Mouse (Mus musculus) ZHBTc4 (cell line): ENCODE measurements at regions not wholly inside any gene's neighbourhood (a gene's known extent, or its start where the extent isn't known, plus 50 kb on each side); places are given as distances from the start of the nearest gene placed in this dataset.

Experiments used
- DNase-seq: peaks from one replicate; pipeline ENCODE4 v3.0.0-alpha.2; 2011; ENCODE audit warnings: low read depth, low spot score

DNA sequence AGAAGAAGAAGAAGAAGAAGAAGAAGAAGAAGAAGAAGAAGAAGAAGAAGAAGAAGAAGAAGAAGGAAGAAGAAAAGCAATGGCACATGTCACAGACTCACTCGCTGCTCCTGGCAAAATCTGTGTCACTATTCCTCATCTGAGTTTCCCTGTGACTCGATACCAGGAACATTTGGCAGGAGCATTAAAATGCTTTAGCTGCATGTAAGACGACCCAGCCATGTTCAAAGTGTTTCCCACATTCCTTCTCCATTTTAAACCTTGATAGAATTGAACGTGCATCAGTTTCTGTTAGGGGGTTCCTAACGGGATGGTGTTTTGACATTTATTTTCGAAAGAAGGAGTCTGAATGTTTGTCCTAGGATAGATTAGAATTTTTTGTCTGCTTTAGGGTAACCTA lies 51.2 kb upstream of the Pja2 start:
- no peak for DNase-seq

GRCm38 (mm10) chr17:64383600-64383999 lies 51.9 kb upstream of the Pja2 start:
- peak; percentile 23 for DNase-seq

DNA sequence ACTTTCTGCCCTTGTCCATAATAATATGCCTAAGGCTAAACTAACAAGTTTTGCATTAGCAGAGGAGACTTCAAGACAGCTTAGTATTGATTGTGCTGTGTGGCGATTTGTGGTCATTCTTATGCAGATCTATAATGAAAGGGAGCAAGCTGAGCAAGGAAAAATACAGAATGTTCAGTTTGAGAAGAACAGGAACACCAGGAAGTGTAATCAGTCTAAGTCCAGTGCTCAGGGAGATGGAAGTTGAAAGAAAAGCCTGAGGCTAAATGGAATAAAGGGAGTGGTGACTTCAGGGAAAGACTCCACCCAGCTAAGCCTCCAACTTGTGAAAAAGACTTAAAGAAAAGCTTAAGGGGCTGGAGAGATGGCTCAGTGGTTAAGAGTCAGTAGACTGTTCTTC lies 58.6 kb upstream of the Pja2 start:
- DNase-seq: peak; percentile 79

- no peak for DNase-seq
These were observed 65.7 kb upstream of the Pja2 start for GRCm38 (mm10) chr17:64397254-64397897.

GRCm38 (mm10) chr17:64398114-64398692 lies 66.5 kb upstream of the Pja2 start:
- no peak for DNase-seq

GRCm38 (mm10) chr17:64398708-64399107 lies 67.0 kb upstream of the Pja2 start:
- no peak for DNase-seq

DNA sequence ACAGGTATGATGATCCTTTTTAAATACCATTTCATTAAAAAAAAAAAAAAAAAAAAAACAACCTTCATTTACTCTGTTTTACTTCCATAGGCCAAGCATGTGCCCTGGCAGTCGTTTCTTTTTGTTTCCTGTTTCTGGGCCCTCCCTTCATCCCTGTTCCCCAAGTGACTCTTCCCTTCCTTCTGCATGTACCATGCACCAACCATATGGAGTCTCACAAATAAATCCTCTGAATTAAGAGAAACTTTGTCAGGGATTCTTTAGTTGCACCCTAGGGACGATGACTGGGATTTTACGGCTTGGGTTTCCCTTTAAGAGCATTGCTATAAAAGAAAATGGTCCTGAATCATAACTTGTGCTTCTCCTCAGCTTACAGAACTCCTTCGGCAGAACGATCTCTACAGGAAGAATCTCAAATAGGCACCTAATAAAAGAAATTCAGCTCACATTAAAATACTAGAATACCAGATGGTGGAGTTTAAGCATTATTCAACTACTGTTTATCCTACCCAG lies 75.1 kb upstream of the Pja2 start:
- DNase-seq: no peak

GRCm38 (mm10) chr17:64407255-64408011 lies 75.7 kb upstream of the Pja2 start:
- DNase-seq: no peak

DNA sequence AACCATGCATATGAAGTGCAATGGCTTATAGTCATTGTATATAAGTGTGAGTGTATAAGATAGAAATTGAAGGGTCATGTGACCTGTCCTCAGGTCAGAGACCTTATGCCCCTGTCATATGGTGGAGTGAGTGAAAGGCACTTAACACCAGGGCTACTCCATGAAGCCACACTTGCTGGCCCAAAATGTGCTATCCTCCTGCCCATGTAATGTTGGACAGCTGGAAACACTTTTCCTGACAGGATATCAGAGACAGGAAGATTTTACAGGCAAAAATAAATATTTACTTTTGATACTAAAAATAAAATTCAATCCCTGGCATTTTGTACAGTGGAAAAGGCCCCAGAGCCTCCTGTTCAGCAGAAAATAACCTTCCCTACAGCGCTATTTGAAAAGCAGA lies 94.1 kb upstream of the Pja2 start:
- no peak for DNase-seq

DNA sequence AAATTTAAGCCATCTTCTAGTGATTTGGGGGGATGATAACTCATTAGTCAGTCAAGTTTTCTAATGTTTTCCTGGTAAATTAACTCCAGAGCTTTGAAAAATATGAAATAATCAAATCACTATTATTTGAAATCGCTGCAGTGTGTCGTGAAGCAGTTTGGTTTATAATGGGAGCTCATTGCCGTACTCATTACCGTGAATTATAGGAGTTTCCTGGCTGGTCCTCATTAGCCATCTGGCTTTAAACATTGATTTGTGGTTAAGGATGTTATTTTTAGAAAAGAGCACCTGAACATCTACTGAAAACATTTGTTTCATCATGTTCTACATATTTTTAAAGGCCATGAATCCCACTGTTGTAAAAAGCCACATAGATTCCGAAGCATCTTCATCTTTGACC lies 94.8 kb upstream of the Pja2 start:
- no peak for DNase-seq

- DNase-seq: no peak
These were observed 107.9 kb upstream of the Pja2 start for GRCm38 (mm10) chr17:64439571-64439970.

- DNase-seq: peak; percentile 13
These were observed 123.0 kb upstream of the Pja2 start for GRCm38 (mm10) chr17:64454736-64455135.

DNA sequence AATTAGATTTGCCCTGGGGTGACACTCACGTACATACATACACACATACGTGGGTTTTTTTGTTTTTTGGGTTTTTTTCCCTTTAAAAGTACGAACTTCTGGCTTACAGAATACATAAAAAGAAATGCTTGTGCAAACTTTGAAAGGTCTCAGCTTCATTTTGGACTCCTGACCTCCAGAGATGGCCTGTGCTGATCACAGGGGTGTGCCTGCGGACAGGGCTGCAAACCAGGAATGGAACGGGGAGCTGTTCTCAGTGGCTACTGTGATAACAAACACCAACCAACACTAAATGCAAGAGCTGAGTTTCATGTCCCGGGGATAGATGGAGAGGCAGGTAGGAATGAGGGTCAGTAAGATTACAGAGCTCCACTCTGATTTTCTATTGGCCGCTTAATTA lies 134.3 kb upstream of the Man2a1 start:
- no peak for DNase-seq

- DNase-seq: peak; percentile 50
These were observed 133.8 kb upstream of the Man2a1 start for GRCm38 (mm10) chr17:64466746-64467145.

DNA sequence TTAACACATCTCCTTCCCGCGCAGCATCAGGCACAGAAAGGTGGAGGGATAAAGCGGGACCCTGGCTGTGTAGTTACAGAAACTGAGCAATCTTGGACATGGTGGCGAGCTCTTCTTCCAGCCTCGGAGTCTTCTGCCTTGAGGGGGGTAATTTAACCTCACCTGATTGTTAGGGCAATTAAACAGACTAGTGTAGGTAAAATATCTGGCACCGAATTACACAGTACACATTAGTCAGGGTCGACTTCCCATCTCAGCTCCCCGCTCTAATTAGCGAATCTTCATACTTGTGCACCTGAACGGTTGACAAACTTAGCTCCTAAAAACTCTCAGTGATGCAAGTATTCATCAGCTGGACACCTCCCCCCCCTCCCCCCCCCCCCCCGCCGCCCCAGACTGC lies 133.2 kb upstream of the Man2a1 start:
- no peak for DNase-seq

DNA sequence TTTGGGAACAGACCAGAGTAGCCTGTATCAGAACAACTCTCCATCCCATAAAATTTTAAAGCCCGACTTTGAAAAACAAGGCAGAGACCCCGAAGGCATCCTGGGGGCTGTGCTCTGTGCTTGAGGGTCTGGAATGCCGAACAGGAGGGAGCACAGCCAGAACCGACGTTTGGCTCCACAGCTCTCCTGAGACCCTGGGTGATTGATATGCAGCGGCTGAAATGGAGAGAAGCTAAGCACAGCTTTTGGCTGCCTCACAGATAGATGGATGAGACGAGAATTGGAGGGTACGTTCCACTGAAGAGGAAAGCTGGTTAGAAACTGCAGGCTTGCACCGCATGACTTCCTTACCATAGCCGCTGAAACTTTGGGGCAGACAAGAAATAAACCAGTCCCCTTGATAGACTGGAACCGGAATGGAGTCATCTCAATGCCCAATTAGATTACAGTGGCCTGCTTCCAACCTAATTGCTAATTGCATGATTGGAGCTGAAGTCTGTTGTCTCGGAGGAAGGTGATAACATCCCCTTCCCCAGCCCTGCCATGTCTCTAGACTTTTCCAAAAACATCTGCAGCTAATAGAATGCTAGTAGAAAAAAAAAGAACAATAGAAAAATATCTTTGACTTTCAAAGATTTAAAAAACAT lies 130.7 kb upstream of the Man2a1 start:
- DNase-seq: no peak

- DNase-seq: no peak
These were observed 119.9 kb upstream of the Man2a1 start for GRCm38 (mm10) chr17:64480607-64481038.

- no peak for DNase-seq
These were observed 115.7 kb upstream of the Man2a1 start for GRCm38 (mm10) chr17:64484835-64485234.

DNA sequence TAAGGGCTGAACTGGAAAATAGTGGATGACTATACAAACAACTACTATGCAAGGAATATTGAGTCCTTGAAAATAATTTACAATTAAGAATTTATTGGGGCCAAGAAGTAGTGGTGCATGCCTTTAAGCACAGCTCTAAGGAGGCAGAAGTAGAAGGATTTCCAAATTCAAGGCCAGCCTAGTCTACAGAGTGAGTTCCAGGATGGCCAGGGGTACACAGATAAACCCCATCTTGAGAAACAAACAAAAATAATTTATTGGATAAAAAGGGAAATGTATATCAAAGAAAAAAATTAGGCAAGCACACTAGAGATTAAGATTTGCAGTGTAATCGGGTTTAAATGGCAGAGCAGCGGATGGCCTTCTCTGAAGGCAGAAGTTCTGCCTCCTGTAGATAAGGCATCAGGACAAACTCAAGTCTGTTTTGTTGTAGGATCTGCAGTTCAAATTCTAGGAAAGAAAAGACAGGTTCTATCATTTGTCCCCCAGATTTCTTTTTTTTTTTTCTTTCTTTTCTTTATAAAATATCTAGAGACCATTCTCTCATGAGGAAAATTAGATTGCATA lies 110.7 kb upstream of the Man2a1 start:
- DNase-seq: no peak

DNA sequence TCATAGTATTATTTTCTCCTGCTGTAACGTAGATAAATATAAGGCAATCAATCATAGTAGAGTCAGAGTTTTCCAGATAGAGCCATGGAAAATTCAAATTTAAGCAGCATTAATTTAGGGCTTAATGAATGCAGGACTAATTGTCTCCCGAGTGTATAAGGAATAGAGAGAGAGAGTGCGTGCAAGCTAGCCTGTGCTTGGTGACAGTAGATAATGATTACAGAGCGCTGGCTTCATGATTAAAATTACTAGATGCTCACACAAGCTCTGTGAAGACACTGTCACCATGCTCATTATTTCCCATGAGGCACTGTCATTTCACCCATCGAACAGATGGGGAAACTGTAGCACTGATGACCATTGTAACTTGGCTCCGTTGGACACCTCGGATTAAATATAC lies 109.9 kb upstream of the Man2a1 start:
- no peak for DNase-seq

- no peak for DNase-seq
These were observed 108.6 kb upstream of the Man2a1 start for GRCm38 (mm10) chr17:64491922-64492353.
